Mouse (Mus musculus) granulocyte monocyte progenitor cell, adult 5-6 weeks (primary cell): ENCODE results near the gene Zfp811. TPM values are rescaled to one million over a fixed set of nuclear protein-coding genes. Genes with fewer than 3 reads are reported as not detected.
A peak's percentile ranks its signal among the peaks of the same experiment; 100 is the strongest.

Experiments used
- ATAC-seq: replicated peaks from 2 replicates; pipeline ENCODE4 v1.8.0; 2016; ENCODE audit warnings: mild to moderate bottlenecking, moderate TSS enrichment, inconsistent platforms; ENCODE audit not compliant: poor library complexity, severe bottlenecking
- total RNA-seq, 2 experiments: library from RNA; stranded (forward) in 1 of 2; stranded (reverse) in 1 of 2; fragments of 200-712, 200-1000 nt in 1 of 2; fragments of >200 nt in 1 of 2; fragmentation: Nextera tagmentation in 1 of 2; gene quantifications; 2 replicates each; pipeline ENCODE4 v1.2.3; 2014 to 2017

The Zfp811 gene
- total RNA-seq, 2 experiments from 2014 or later: not detected

- no peak for ATAC-seq
Measured at GRCm38 (mm10) chr17:32766422-32766821, 43.3 kb downstream of the Zfp811 start.

DNA sequence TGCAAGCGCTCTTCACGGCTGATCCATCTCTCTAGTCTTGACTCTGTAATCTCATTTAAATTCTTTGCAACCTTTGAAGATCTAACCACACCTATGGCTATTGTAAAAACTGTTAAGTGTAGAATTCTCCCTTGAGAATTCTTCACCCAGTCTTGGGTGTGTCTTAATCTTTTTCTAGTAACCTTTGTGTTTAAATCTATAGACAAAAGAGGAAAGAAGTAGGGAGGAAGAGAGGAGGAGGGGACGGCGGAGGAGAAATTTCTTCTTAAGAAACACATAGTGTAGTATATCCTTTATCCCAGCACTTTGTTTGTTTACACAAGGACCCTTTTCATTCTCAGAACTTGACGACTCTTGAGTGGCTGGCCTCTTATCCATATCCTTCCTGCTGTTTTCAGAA is 52.4 kb downstream of the Zfp811 start:
- ATAC-seq: no peak

DNA sequence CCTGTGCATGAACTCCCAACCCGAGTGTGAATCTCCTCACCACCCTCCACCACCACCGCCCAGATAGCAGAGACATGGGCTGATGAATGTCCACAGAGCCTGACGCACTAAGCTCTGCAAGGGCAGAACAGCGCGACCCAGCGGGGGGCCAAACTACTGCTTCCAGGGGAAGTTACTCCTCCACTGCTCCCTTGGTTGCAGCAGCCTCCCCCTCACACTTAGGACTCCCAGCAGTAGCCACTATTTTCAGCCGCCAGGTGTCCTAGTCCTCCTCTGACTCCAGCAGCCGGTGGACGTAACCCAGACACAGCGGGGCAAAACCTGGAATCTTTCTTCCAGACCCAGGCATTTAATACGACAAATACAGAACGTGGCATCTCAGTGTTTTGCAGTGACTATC is 56.1 kb downstream of the Zfp811 start:
- peak; percentile 46; the same call in 1 of the 2 replicates for ATAC-seq

GRCm38 (mm10) chr17:32752813-32753360 is 56.8 kb downstream of the Zfp811 start:
- no peak for ATAC-seq

- no peak for ATAC-seq
Measured at GRCm38 (mm10) chr17:32750611-32751010, 59.1 kb downstream of the Zfp811 start.

Other genes with a start within 250 kb of the Zfp811 start
- not detected in 2 replicates for gene Cyp4f37, start 188.6 kb downstream of the Zfp811 start, total RNA-seq (2014; fragmentation: Nextera tagmentation)
- gene Cyp4f37, start 188.6 kb downstream of the Zfp811 start, total RNA-seq (2017): not detected in 2 replicates
- not detected in 2 replicates for gene Cyp4f40, start 151.0 kb downstream of the Zfp811 start, total RNA-seq (2014; fragmentation: Nextera tagmentation)
- not detected in 2 replicates for gene Cyp4f40, start 151.0 kb downstream of the Zfp811 start, total RNA-seq (2017)
- not detected in 2 replicates for gene Cyp4f15, start 124.3 kb downstream of the Zfp811 start, total RNA-seq (2014; fragmentation: Nextera tagmentation)
- not detected in 2 replicates for gene Cyp4f15, start 124.3 kb downstream of the Zfp811 start, total RNA-seq (2017)
- 31.1 and 57.1 TPM in 2 replicates for gene Zfp871, start 21.6 kb downstream of the Zfp811 start, total RNA-seq (2014; fragmentation: Nextera tagmentation)
- 17.7 and 26.1 TPM in 2 replicates for gene Zfp871, start 21.6 kb downstream of the Zfp811 start, total RNA-seq (2017)
- 10.1 and 18.5 TPM in 2 replicates for gene Zfp799, start 20.3 kb upstream of the Zfp811 start, total RNA-seq (2014; fragmentation: Nextera tagmentation)
- 6.5 and 10.6 TPM in 2 replicates for gene Zfp799, start 20.3 kb upstream of the Zfp811 start, total RNA-seq (2017)
- gene Zfp870, start 81.7 kb upstream of the Zfp811 start, total RNA-seq (2014; fragmentation: Nextera tagmentation): 2.3 and 6.2 TPM in 2 replicates
- gene Zfp870, start 81.7 kb upstream of the Zfp811 start, total RNA-seq (2017): 2.5 and 5.9 TPM in 2 replicates
- not detected in 2 replicates for gene Cyp4f14, start 107.4 kb upstream of the Zfp811 start, total RNA-seq (2014; fragmentation: Nextera tagmentation)
- not detected in 2 replicates for gene Cyp4f14, start 107.4 kb upstream of the Zfp811 start, total RNA-seq (2017)
- 10.3 and 15.2 TPM in 2 replicates for gene Cyp4f13, start 137.5 kb upstream of the Zfp811 start, total RNA-seq (2014; fragmentation: Nextera tagmentation)
- 8.5 and 12.9 TPM in 2 replicates for gene Cyp4f13, start 137.5 kb upstream of the Zfp811 start, total RNA-seq (2017)
- 9.7 and 15.5 TPM in 2 replicates for gene Zfp472, start 155.9 kb upstream of the Zfp811 start, total RNA-seq (2014; fragmentation: Nextera tagmentation)
- gene Zfp472, start 155.9 kb upstream of the Zfp811 start, total RNA-seq (2017): 15.9 and 19.6 TPM in 2 replicates
- 7.4 and 8.9 TPM in 2 replicates for gene Zfp952, start 183.2 kb upstream of the Zfp811 start, total RNA-seq (2014; fragmentation: Nextera tagmentation)
- gene Zfp952, start 183.2 kb upstream of the Zfp811 start, total RNA-seq (2017): 10.3 and 10.9 TPM in 2 replicates
- 3.2 TPM in 2 replicates for gene Zfp763, start 223.5 kb upstream of the Zfp811 start, total RNA-seq (2014; fragmentation: Nextera tagmentation)
- 11.2 and 14.5 TPM in 2 replicates for gene Zfp763, start 223.5 kb upstream of the Zfp811 start, total RNA-seq (2017)